ENCODE assay signal across 8 mouse cellular contexts in genomic region chr10:83005003-83005402, GRCm38 (mm10). TPM values are rescaled to one million over a fixed set of nuclear protein-coding genes. Genes with fewer than 3 reads are reported as not detected.
A peak's percentile ranks its signal among the peaks of the same experiment; 100 is the strongest.
DNase-seq lines count a peak whose midpoint lies in the region; ATAC-seq lines count a peak whose summit lies in the region.
"Had no signal": no experiment of that assay in that cellular context is flagged by ENCODE, and none has a peak within 500 bp of the region (broad histone marks: within the 10 kb centered on the region; RNA-seq: fewer than 3 reads in every experiment).

No protein-coding gene starts in this region.

- DNase-seq in lung, postnatal 10 days, result no peak
- DNase-seq in MN1 (ENCODE audit: low spot score), result peak; percentile 48
- no peak for DNase-seq in frontal cortex, postnatal 25 days (ENCODE audit: low spot score in 2 of 2)

- no peaks in the 10 kb centered on the region; the same call in 1 of the 2 replicates for H3K9me3 ChIP-seq in lung, embryonic 15.5 days
- H3K9me3 ChIP-seq in heart, embryonic 14.5 days (ENCODE audit: control insufficient read depth, low read length), result peaks cover 4% of the 10 kb centered on the region
- H3K9me3 ChIP-seq: limb, embryonic 15.5 days had no signal

- no peaks in the 10 kb centered on the region for H3K27me3 ChIP-seq in lung, embryonic 15.5 days
- H3K27me3 ChIP-seq in heart, embryonic 14.5 days (ENCODE audit: control insufficient read depth, insufficient read depth, low read length), result peaks cover 5% of the 10 kb centered on the region; the same call in 1 of the 2 replicates
- H3K27me3 ChIP-seq: limb, embryonic 15.5 days had no signal

- H3K4me3 ChIP-seq in lung, embryonic 15.5 days, result no peak overlapping the region
- H3K4me3 ChIP-seq in heart, embryonic 14.5 days (ENCODE audit: control insufficient read depth in 1 of 2, insufficient read depth in 1 of 2, low read depth in 1 of 2, low read length in 2 of 2), result no peak overlapping the region
- H3K4me3 ChIP-seq: limb, embryonic 15.5 days had no signal

- H3K36me3 ChIP-seq in lung, embryonic 15.5 days, result no peaks in the 10 kb centered on the region
- H3K36me3 ChIP-seq in heart, embryonic 14.5 days (ENCODE audit: control insufficient read depth, insufficient read depth, low read length), result no peaks in the 10 kb centered on the region
- H3K36me3 ChIP-seq: limb, embryonic 15.5 days had no signal

- H3K9ac ChIP-seq in lung, embryonic 15.5 days, result no peak overlapping the region
- H3K9ac ChIP-seq in heart, embryonic 14.5 days (ENCODE audit: low read length), result no peak overlapping the region
- H3K9ac ChIP-seq: limb, embryonic 15.5 days had no signal

- no peak overlapping the region for H3K4me2 ChIP-seq in lung, embryonic 15.5 days
- 0 out of 2 replicates have a peak overlapping the region, but pooled peaks have one; percentile 19 for H3K4me2 ChIP-seq in heart, embryonic 14.5 days (ENCODE audit: low read length)
- H3K4me2 ChIP-seq: limb, embryonic 15.5 days had no signal

- WGBS in lung, embryonic 15.5 days, result 56% methylated on average over 4 of the region's 4 CpGs
- 56% methylated on average over 4 of the region's 4 CpGs for WGBS in heart, embryonic 14.5 days

- no peak; the same call in 1 of the 2 replicates for ATAC-seq in lung, embryonic 15.5 days (ENCODE audit: borderline replicate concordance, extremely low read depth, low FRiP score, low TSS enrichment)
- ATAC-seq in heart, embryonic 14.5 days (ENCODE audit: insufficient number of reproducible peaks, insufficient read depth, low FRiP score, low read depth), result no peak
- peak; percentile 38 for ATAC-seq in megakaryocyte-erythroid progenitor cell, adult 5-6 weeks (replicated peaks; ENCODE audit: low FRiP score, low TSS enrichment, poor library complexity, severe bottlenecking)
- no peak for ATAC-seq in erythroid progenitor cell, adult 5-6 weeks (replicated peaks; ENCODE audit: low FRiP score, poor library complexity, severe bottlenecking)

- H3K27ac ChIP-seq in lung, embryonic 15.5 days, result peak overlapping the region; percentile 26
- 0 out of 4 replicates have a peak overlapping the region, but pooled peaks of 1 of the 2 experiments have one; percentile 1 for H3K27ac ChIP-seq in heart, embryonic 14.5 days (replicated peaks in 1 of 2; ENCODE audit: control insufficient read depth in 1 of 2, insufficient read depth in 1 of 2, low read depth in 2 of 2, low read length in 2 of 2)
- H3K27ac ChIP-seq: limb, embryonic 15.5 days had no signal

- H3K4me1 ChIP-seq in lung, embryonic 15.5 days, result peaks cover 20% of the 10 kb centered on the region
- peaks cover 29 to 41% of the 10 kb centered on the region in 2 experiments for H3K4me1 ChIP-seq in heart, embryonic 14.5 days (ENCODE audit: control insufficient read depth in 2 of 2, insufficient read depth in 2 of 2, low read length in 2 of 2)

RNA-seq across cellular contexts. Expression of gene Chst11, which starts 19.7 kb away (rescaled TPM):
- 1.5 and 2.0 TPM in 2 replicates for polyA plus RNA-seq in lung, embryonic 15.5 days (2015; fragmentation: Nextera tagmentation; extraction: Ambion mirVana)
- 3.3 and 3.5 TPM in 2 replicates for polyA plus RNA-seq in heart, embryonic 14.5 days (2014; fragmentation: Nextera tagmentation; extraction: Ambion mirVana)
- total RNA-seq in megakaryocyte-erythroid progenitor cell, adult 5-6 weeks (2014; fragmentation: Nextera tagmentation), result 14.2 and 15.2 TPM in 2 replicates
- 19.0 and 24.1 TPM in 2 replicates for total RNA-seq in megakaryocyte-erythroid progenitor cell, adult 5-6 weeks (2017)
- total RNA-seq in erythroid progenitor cell, adult 5-6 weeks (2015; ENCODE audit: low replicate concordance), result 14.1 and 15.9 TPM in 2 replicates
- total RNA-seq in erythroid progenitor cell, adult 5-6 weeks (2017; ENCODE audit: low replicate concordance), result 13.6 and 17.2 TPM in 2 replicates
